Mouse (Mus musculus) midbrain, embryonic 16.5 days (tissue): ENCODE measurements at regions not wholly inside any gene's neighbourhood (a gene's known extent, or its start where the extent isn't known, plus 50 kb on each side); places are given as distances from the start of the nearest gene placed in this dataset.

ENCODE experiments used
- ATAC-seq: fragments of 200-750 bp; cut with Nextera tagmentation; 2 replicates; pipeline ENCODE4 v1.8.0; 2017; ENCODE audit warnings: moderate TSS enrichment
- H3K27ac ChIP-seq: fragments of 300-500 bp; sonication (generic); 2 replicates; pipeline ENCODE4 v1.5.1; 2014; ENCODE audit warnings: mild to moderate bottlenecking, low read length, mixed read lengths
- H3K27me3 ChIP-seq: fragments of 300-500 bp; sonication (generic); 2 replicates; pipeline ENCODE4 v1.6.1; 2014; ENCODE audit warnings: low read depth, low read length, mixed read lengths; ENCODE audit not compliant: control insufficient read depth, insufficient read depth
- H3K36me3 ChIP-seq: fragments of 300-500 bp; sonication (generic); 2 replicates; pipeline ENCODE4 v1.6.1; 2014; ENCODE audit warnings: mild to moderate bottlenecking, low read length, moderate library complexity, mixed read lengths; ENCODE audit not compliant: control insufficient read depth, insufficient read depth
- H3K4me1 ChIP-seq: fragments of 300-500 bp; sonication (generic); 2 replicates; pipeline ENCODE4 v1.6.1; 2014; ENCODE audit warnings: mild to moderate bottlenecking, low read length, mixed read lengths; ENCODE audit not compliant: control insufficient read depth, insufficient read depth
- H3K4me2 ChIP-seq: fragments of 300-500 bp; sonication (generic); 2 replicates; pipeline ENCODE4 v1.6.1; 2014; ENCODE audit warnings: mild to moderate bottlenecking, low read length, mixed read lengths
- H3K4me3 ChIP-seq: fragments of 300-500 bp; sonication (generic); 2 replicates; pipeline ENCODE4 v1.5.1; 2014; ENCODE audit warnings: low read depth, mild to moderate bottlenecking, low read length, moderate library complexity, mixed read lengths
- H3K9ac ChIP-seq: fragments of 300-500 bp; sonication (generic); 2 replicates; pipeline ENCODE4 v1.6.1; 2014; ENCODE audit warnings: low read depth, low read length, mixed read lengths
- H3K9me3 ChIP-seq: fragments of 300-500 bp; sonication (generic); replicated peaks from 2 replicates; pipeline ENCODE4 v1.6.1; 2014; ENCODE audit warnings: mild to moderate bottlenecking, low read length, mixed read lengths; ENCODE audit not compliant: control insufficient read depth, poor library complexity, severe bottlenecking
- WGBS: fragments of 180-500 bp; shearing (Covaris S2); extraction: QIAGEN DNeasy Blood & Tissue Kit; methylation state at CpG from one replicate; pipeline ENCODE4 v1.1.7; 2014; 5-methylcytosine and 5-hydroxymethylcytosine counted together

GRCm38 (mm10) chr13:60371656-60372055 is 194.5 kb upstream of the Gas1 start:
- no peaks in the 10 kb centered on the region for H3K9me3 ChIP-seq
- 91% methylated on average over 2 of the region's 2 CpGs for WGBS

GRCm38 (mm10) chr13:60376705-60377104 is 199.5 kb upstream of the Gas1 start:
- no peaks in the 10 kb centered on the region for H3K36me3 ChIP-seq
- no peak for ATAC-seq
- no peak overlapping the region for H3K9ac ChIP-seq
- H3K27ac ChIP-seq = no peak overlapping the region
- WGBS = 63% methylated on average over 2 of the region's 2 CpGs
- H3K4me1 ChIP-seq = no peaks in the 10 kb centered on the region
- H3K4me3 ChIP-seq = no peak overlapping the region
- H3K27me3 ChIP-seq = no peaks in the 10 kb centered on the region
- H3K9me3 ChIP-seq = no peaks in the 10 kb centered on the region
- no peak overlapping the region for H3K4me2 ChIP-seq

More at GRCm38 (mm10) chr13:60371656-60372055, 194.5 kb upstream of the Gas1 start:
- Histone ChIP-seq H3K36me3 (no peaks in the 10 kb centered on the region), H3K4me3 (no peak overlapping the region), H3K4me2 (no peak overlapping the region), H3K27me3 (no peaks in the 10 kb centered on the region), H3K27ac (no peak overlapping the region), H3K4me1 (no peaks in the 10 kb centered on the region), H3K9ac (no peak overlapping the region)
- ATAC-seq = no peak

- ATAC-seq = no peak
- no peak overlapping the region for H3K4me3 ChIP-seq
- no peak overlapping the region for H3K4me2 ChIP-seq
- H3K9ac ChIP-seq = no peak overlapping the region
- no peaks in the 10 kb centered on the region for H3K4me1 ChIP-seq
- WGBS = 97% methylated on average over 2 of the region's 2 CpGs
- no peaks in the 10 kb centered on the region for H3K27me3 ChIP-seq
- H3K36me3 ChIP-seq = no peaks in the 10 kb centered on the region
- no peak overlapping the region for H3K27ac ChIP-seq
- H3K9me3 ChIP-seq = no peaks in the 10 kb centered on the region
Measured at GRCm38 (mm10) chr13:60382855-60383254, 205.7 kb upstream of the Gas1 start.

- ATAC-seq = no peak
Measured at GRCm38 (mm10) chr13:60398836-60399235, 202.9 kb upstream of the Dapk1 start.

GRCm38 (mm10) chr13:60400764-60401487 is 200.8 kb upstream of the Dapk1 start:
- no peak overlapping the region for H3K4me3 ChIP-seq
- no peak overlapping the region for H3K9ac ChIP-seq
- no peaks in the 10 kb centered on the region for H3K36me3 ChIP-seq
- H3K9me3 ChIP-seq = no peaks in the 10 kb centered on the region
- WGBS = 83% methylated on average over 3 of the region's 3 CpGs
- H3K27ac ChIP-seq = no peak overlapping the region
- H3K4me1 ChIP-seq = no peaks in the 10 kb centered on the region
- no peak overlapping the region for H3K4me2 ChIP-seq
- no peaks in the 10 kb centered on the region for H3K27me3 ChIP-seq
- ATAC-seq = no peak

More at GRCm38 (mm10) chr13:60398836-60399235, 202.9 kb upstream of the Dapk1 start:
- 94% methylated on average over 2 of the region's 2 CpGs for WGBS
- Histone ChIP-seq H3K36me3 (no peaks in the 10 kb centered on the region), H3K4me3 (no peak overlapping the region), H3K9me3 (no peaks in the 10 kb centered on the region), H3K4me1 (no peaks in the 10 kb centered on the region), H3K27ac (no peak overlapping the region), H3K9ac (no peak overlapping the region), H3K27me3 (no peaks in the 10 kb centered on the region), H3K4me2 (no peak overlapping the region)

GRCm38 (mm10) chr13:60403471-60403870 is 198.3 kb upstream of the Dapk1 start:
- Histone ChIP-seq H3K4me1 (no peaks in the 10 kb centered on the region), H3K36me3 (no peaks in the 10 kb centered on the region), H3K4me2 (no peak overlapping the region), H3K27me3 (no peaks in the 10 kb centered on the region), H3K9me3 (no peaks in the 10 kb centered on the region), H3K27ac (no peak overlapping the region), H3K4me3 (no peak overlapping the region), H3K9ac (no peak overlapping the region)
- no peak for ATAC-seq
- WGBS = 99% methylated on average over 3 of the region's 3 CpGs

- no peak overlapping the region for H3K27ac ChIP-seq
- H3K36me3 ChIP-seq = no peaks in the 10 kb centered on the region
- H3K9me3 ChIP-seq = no peaks in the 10 kb centered on the region
- H3K4me1 ChIP-seq = no peaks in the 10 kb centered on the region
- no peak overlapping the region for H3K4me3 ChIP-seq
- H3K4me2 ChIP-seq = no peak overlapping the region
- no peak overlapping the region for H3K9ac ChIP-seq
- 89% methylated on average over 4 of the region's 4 CpGs for WGBS
- ATAC-seq = no peak
- H3K27me3 ChIP-seq = no peaks in the 10 kb centered on the region
Measured at GRCm38 (mm10) chr13:60407344-60407743, 194.4 kb upstream of the Dapk1 start.

GRCm38 (mm10) chr13:60409706-60410502 is 191.8 kb upstream of the Dapk1 start:
- H3K4me3 ChIP-seq = no peak overlapping the region
- no peak overlapping the region for H3K27ac ChIP-seq
- H3K4me2 ChIP-seq = no peak overlapping the region
- H3K27me3 ChIP-seq = no peaks in the 10 kb centered on the region
- 68% methylated on average over 14 of the region's 14 CpGs for WGBS
- no peaks in the 10 kb centered on the region for H3K36me3 ChIP-seq
- ATAC-seq = no peak
- H3K4me1 ChIP-seq = no peaks in the 10 kb centered on the region
- H3K9me3 ChIP-seq = no peaks in the 10 kb centered on the region
- H3K9ac ChIP-seq = no peak overlapping the region

- H3K9ac ChIP-seq = no peak overlapping the region
- no peak for ATAC-seq
- H3K4me3 ChIP-seq = no peak overlapping the region
- no peak overlapping the region for H3K27ac ChIP-seq
- WGBS = 89% methylated on average over 1 of the region's 1 CpGs
- no peaks in the 10 kb centered on the region for H3K36me3 ChIP-seq
- no peaks in the 10 kb centered on the region for H3K27me3 ChIP-seq
- no peak overlapping the region for H3K4me2 ChIP-seq
- H3K9me3 ChIP-seq = no peaks in the 10 kb centered on the region
- no peaks in the 10 kb centered on the region for H3K4me1 ChIP-seq
Measured at GRCm38 (mm10) chr13:60416024-60416423, 185.7 kb upstream of the Dapk1 start.
